Mouse (Mus musculus) limb, embryonic 11.5 days (tissue): ENCODE measurements around the gene Nat10. TPM values are rescaled to one million over a fixed set of nuclear protein-coding genes. Genes with fewer than 3 reads are reported as not detected.

Source experiments
- ATAC-seq: fragments of 200-750 bp; cut with Nextera tagmentation; 2 replicates; pipeline ENCODE4 v1.8.0; 2017; ENCODE audit warnings: low read depth; ENCODE audit not compliant: insufficient number of reproducible peaks, low FRiP score, low TSS enrichment
- DNase-seq: peaks from one replicate; pipeline ENCODE4 v3.0.0-alpha.2; 2015; ENCODE audit warnings: low spot score
- H3K27ac ChIP-seq: fragments of 300-500 bp; sonication (generic); replicated peaks from 2 replicates; pipeline ENCODE4 v1.5.1; 2014; ENCODE audit warnings: low read depth, mild to moderate bottlenecking, low read length
- H3K27me3 ChIP-seq: fragments of 300-500 bp; sonication (generic); 2 replicates; pipeline ENCODE4 v1.6.1; 2014; ENCODE audit warnings: mild to moderate bottlenecking, low read length, mixed read lengths; ENCODE audit not compliant: control insufficient read depth, insufficient read depth
- H3K36me3 ChIP-seq: fragments of 300-500 bp; sonication (generic); 2 replicates; pipeline ENCODE4 v1.6.1; 2014; ENCODE audit warnings: mild to moderate bottlenecking, low read length, moderate library complexity, mixed read lengths; ENCODE audit not compliant: control insufficient read depth, insufficient read depth
- H3K4me1 ChIP-seq: fragments of 300-500 bp; sonication (generic); 2 replicates; pipeline ENCODE4 v1.6.1; 2014; ENCODE audit warnings: low read length, mixed read lengths; ENCODE audit not compliant: control insufficient read depth, insufficient read depth
- H3K4me2 ChIP-seq: fragments of 300-500 bp; sonication (generic); 2 replicates; pipeline ENCODE4 v1.6.1; 2014; ENCODE audit warnings: low read depth, mild to moderate bottlenecking, moderate library complexity; ENCODE audit not compliant: severe bottlenecking
- H3K4me3 ChIP-seq: fragments of 300-500 bp; sonication (generic); 2 replicates; pipeline ENCODE4 v1.5.1; 2014; ENCODE audit warnings: low read depth, low read length
- H3K9ac ChIP-seq: fragments of 300-500 bp; sonication (generic); 2 replicates; pipeline ENCODE4 v1.6.1; 2014; ENCODE audit warnings: mild to moderate bottlenecking, low read length
- H3K9me3 ChIP-seq: fragments of 300-500 bp; sonication (generic); 2 replicates; pipeline ENCODE4 v1.6.1; 2016; ENCODE audit warnings: low read length; ENCODE audit not compliant: control insufficient read depth
- WGBS: fragments of 180-500 bp; shearing (Covaris S2); extraction: QIAGEN DNeasy Blood & Tissue Kit; methylation state at CpG from one replicate; pipeline ENCODE4 v1.1.7; 2014; 5-methylcytosine and 5-hydroxymethylcytosine counted together
- polyA plus RNA-seq: library from polyadenylated mRNA; unstranded; fragments of >200 nt; fragmentation: Nextera tagmentation; extraction: Ambion mirVana; gene quantifications from 2 replicates; pipeline ENCODE4 v1.2.1, GENCODE M21; 2014

Gene Nat10
- polyA plus RNA-seq, 1 experiment from 2014 or later: 29.4 TPM

DNA sequence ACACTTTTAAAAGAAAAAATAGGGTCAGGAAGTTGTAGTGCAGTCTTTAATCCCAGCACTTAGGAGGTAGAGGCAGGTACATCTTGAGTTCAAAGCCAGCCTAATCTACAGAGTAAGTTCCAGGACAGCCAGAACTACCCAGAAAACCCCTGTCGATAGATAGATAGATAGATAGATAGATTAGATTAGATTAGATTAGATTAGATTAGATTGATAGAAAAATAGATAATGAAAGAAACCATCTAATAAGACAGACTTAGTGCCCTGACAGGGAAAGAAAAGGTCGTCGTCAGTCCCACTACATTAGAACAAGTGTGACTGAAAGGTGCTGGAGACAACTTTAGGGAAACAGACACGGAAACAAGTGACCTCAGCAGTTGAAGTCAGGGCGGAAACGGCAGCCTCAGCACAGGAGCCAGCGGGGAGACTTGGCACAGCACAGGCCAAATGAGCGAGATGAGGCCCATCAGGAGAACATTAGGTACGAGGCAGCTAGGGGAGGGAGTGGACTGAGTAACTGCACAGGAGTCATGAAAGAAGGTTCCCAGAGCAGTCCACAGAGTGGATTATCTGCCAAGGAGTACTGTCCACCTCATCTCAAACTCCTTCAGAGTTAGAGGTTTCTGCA is 5.5 kb downstream of the Nat10 start:
- peaks cover 10% of the 10 kb centered on the region for H3K36me3 ChIP-seq
- DNase-seq (no peak), ATAC-seq (no peak)
- H3K4me2 ChIP-seq: no peak overlapping the region
- H3K4me1 ChIP-seq: no peaks in the 10 kb centered on the region
- no peak overlapping the region for H3K27ac ChIP-seq
- H3K9me3 ChIP-seq: no peaks in the 10 kb centered on the region
- H3K9ac ChIP-seq: no peak overlapping the region
- WGBS: 87% methylated on average over 9 of the region's 9 CpGs
- no peaks in the 10 kb centered on the region for H3K27me3 ChIP-seq
- no peak overlapping the region for H3K4me3 ChIP-seq

DNA sequence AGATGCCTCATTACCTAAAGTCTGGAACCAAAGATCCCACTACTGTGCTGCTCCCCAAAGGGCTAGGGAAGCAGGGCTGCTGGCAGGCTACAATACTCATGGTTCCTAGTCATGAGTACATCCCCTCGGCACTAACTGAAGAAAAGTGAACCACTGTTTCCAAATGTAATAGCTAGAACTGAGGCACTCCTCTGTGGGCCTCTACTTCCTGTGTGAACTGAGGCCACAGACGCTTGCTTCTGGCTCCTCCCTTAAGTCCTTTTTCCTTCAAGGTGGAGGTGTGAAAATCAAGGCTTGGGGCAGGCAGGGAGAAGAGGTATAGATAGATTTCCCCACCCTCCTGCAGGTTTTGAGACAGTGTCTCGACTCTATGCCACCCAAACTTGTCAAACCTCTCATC is 6.5 kb downstream of the Nat10 start:
- Histone ChIP-seq H3K27ac (no peak overlapping the region), H3K27me3 (no peaks in the 10 kb centered on the region), H3K9ac (no peak overlapping the region), H3K4me1 (no peaks in the 10 kb centered on the region), H3K9me3 (no peaks in the 10 kb centered on the region), H3K36me3 (peaks cover 10% of the 10 kb centered on the region), H3K4me3 (no peak overlapping the region), H3K4me2 (no peak overlapping the region)
- DNase-seq: no peak
- 86% methylated on average over 3 of the region's 3 CpGs for WGBS
- ATAC-seq: no peak

- Histone ChIP-seq H3K9me3 (no peaks in the 10 kb centered on the region), H3K4me3 (no peak overlapping the region), H3K27ac (no peak overlapping the region), H3K27me3 (no peaks in the 10 kb centered on the region), H3K4me2 (no peak overlapping the region), H3K4me1 (no peaks in the 10 kb centered on the region), H3K36me3 (peaks cover 10% of the 10 kb centered on the region), H3K9ac (no peak overlapping the region)
- DNase-seq: no peak
- WGBS: 96% methylated on average over 6 of the region's 6 CpGs
- no peak for ATAC-seq
These were observed 9.3 kb downstream of the Nat10 start for GRCm38 (mm10) chr2:103751771-103752170.

- no peak overlapping the region for H3K27ac ChIP-seq
- no peak overlapping the region for H3K9ac ChIP-seq
- WGBS: 88% methylated on average over 3 of the region's 3 CpGs
- no peaks in the 10 kb centered on the region for H3K27me3 ChIP-seq
- ATAC-seq: no peak
- no peak for DNase-seq
- no peaks in the 10 kb centered on the region for H3K9me3 ChIP-seq
- no peaks in the 10 kb centered on the region for H3K4me1 ChIP-seq
- H3K4me2 ChIP-seq: no peak overlapping the region
- H3K36me3 ChIP-seq: peaks cover 11% of the 10 kb centered on the region
- no peak overlapping the region for H3K4me3 ChIP-seq
These were observed 12.0 kb downstream of the Nat10 start for GRCm38 (mm10) chr2:103749091-103749490.

GRCm38 (mm10) chr2:103747891-103748290 is 13.2 kb downstream of the Nat10 start:
- no peaks in the 10 kb centered on the region for H3K27me3 ChIP-seq
- no peak overlapping the region for H3K27ac ChIP-seq
- no peaks in the 10 kb centered on the region for H3K9me3 ChIP-seq
- H3K4me2 ChIP-seq: no peak overlapping the region
- peaks cover 12% of the 10 kb centered on the region for H3K36me3 ChIP-seq
- 87% methylated on average over 9 of the region's 9 CpGs for WGBS
- no peak for ATAC-seq
- no peak overlapping the region for H3K9ac ChIP-seq
- H3K4me1 ChIP-seq: no peaks in the 10 kb centered on the region
- H3K4me3 ChIP-seq: no peak overlapping the region
- DNase-seq: no peak

DNA sequence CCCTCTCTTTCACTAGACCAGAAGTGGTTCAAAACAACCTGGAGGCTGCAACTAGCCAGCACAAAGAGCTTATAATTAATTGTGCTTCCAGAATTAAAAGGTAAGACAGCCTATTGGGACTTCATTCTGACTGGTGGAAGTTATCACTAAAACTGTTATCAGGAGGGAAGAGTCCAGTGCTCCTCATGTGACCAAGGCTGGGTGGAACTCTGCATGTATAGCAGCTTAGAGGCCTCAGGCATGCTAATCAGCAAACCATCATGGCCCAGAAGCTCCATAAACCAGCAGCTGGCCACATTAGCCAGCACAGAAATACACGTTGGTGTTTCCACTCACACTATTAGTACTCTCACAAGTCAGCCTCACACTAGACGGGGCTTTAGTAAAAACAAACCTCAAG is 14.3 kb downstream of the Nat10 start:
- DNase-seq (no peak), ATAC-seq (no peak)
- Histone ChIP-seq H3K4me1 (no peaks in the 10 kb centered on the region), H3K9me3 (no peaks in the 10 kb centered on the region), H3K27ac (no peak overlapping the region), H3K9ac (no peak overlapping the region), H3K36me3 (peaks cover 10% of the 10 kb centered on the region), H3K27me3 (no peaks in the 10 kb centered on the region), H3K4me3 (no peak overlapping the region), H3K4me2 (no peak overlapping the region)
- 92% methylated on average over 2 of the region's 2 CpGs for WGBS

GRCm38 (mm10) chr2:103746096-103746495 is 15.0 kb downstream of the Nat10 start:
- H3K4me3 ChIP-seq: no peak overlapping the region
- WGBS: 82% methylated on average over 2 of the region's 2 CpGs
- H3K4me1 ChIP-seq: no peaks in the 10 kb centered on the region
- no peak overlapping the region for H3K9ac ChIP-seq
- H3K27ac ChIP-seq: no peak overlapping the region
- no peaks in the 10 kb centered on the region for H3K27me3 ChIP-seq
- DNase-seq (no peak), ATAC-seq (no peak)
- H3K4me2 ChIP-seq: no peak overlapping the region
- H3K36me3 ChIP-seq: peaks cover 8% of the 10 kb centered on the region
- no peaks in the 10 kb centered on the region for H3K9me3 ChIP-seq

- Histone ChIP-seq H3K9ac (no peak overlapping the region), H3K27ac (no peak overlapping the region), H3K4me2 (no peak overlapping the region), H3K36me3 (peaks cover 8% of the 10 kb centered on the region), H3K4me3 (no peak overlapping the region), H3K27me3 (no peaks in the 10 kb centered on the region), H3K4me1 (no peaks in the 10 kb centered on the region), H3K9me3 (no peaks in the 10 kb centered on the region)
- 87% methylated on average over 5 of the region's 5 CpGs for WGBS
- ATAC-seq (no peak), DNase-seq (no peak)
These were observed 15.6 kb downstream of the Nat10 start for GRCm38 (mm10) chr2:103745481-103745880.

- H3K9ac ChIP-seq: no peak overlapping the region
- 85% methylated on average over 7 of the region's 7 CpGs for WGBS
- no peak overlapping the region for H3K4me2 ChIP-seq
- H3K4me3 ChIP-seq: no peak overlapping the region
- H3K4me1 ChIP-seq: no peaks in the 10 kb centered on the region
- DNase-seq (peak; percentile 84), ATAC-seq (no peak)
- H3K9me3 ChIP-seq: no peaks in the 10 kb centered on the region
- H3K27me3 ChIP-seq: no peaks in the 10 kb centered on the region
- H3K27ac ChIP-seq: no peak overlapping the region
- peaks cover 9% of the 10 kb centered on the region for H3K36me3 ChIP-seq
These were observed 17.1 kb downstream of the Nat10 start for GRCm38 (mm10) chr2:103743988-103744387.
